Mouse (Mus musculus) limb, embryonic 12.5 days (tissue): Measurements from ENCODE around the gene Itih2. TPM values are rescaled to one million over a fixed set of nuclear protein-coding genes. Genes with fewer than 3 reads are reported as not detected.

Experiments
- ATAC-seq: fragments of 200-750 bp; cut with Nextera tagmentation; 2 replicates; pipeline ENCODE4 v1.8.0; 2017; ENCODE audit warnings: low read depth, moderate TSS enrichment; ENCODE audit not compliant: insufficient number of reproducible peaks, insufficient read depth, low FRiP score, low TSS enrichment
- H3K27ac ChIP-seq: fragments of 300-500 bp; sonication (generic); 2 replicates; pipeline ENCODE4 v1.5.1; 2016; ENCODE audit warnings: mild to moderate bottlenecking, moderate library complexity
- H3K27me3 ChIP-seq: fragments of 300-500 bp; sonication (generic); 2 replicates; pipeline ENCODE4 v1.6.1; 2016; ENCODE audit warnings: mild to moderate bottlenecking, moderate library complexity
- H3K36me3 ChIP-seq: fragments of 300-500 bp; sonication (generic); 2 replicates; pipeline ENCODE4 v1.6.1; 2016; ENCODE audit warnings: mild to moderate bottlenecking, moderate library complexity
- H3K4me1 ChIP-seq: fragments of 300-500 bp; sonication (generic); replicated peaks from 2 replicates; pipeline ENCODE4 v1.6.1; 2016
- H3K4me2 ChIP-seq: fragments of 300-500 bp; sonication (generic); 2 replicates; pipeline ENCODE4 v1.6.1; 2016; ENCODE audit warnings: mild to moderate bottlenecking, moderate library complexity
- H3K4me3 ChIP-seq: fragments of 300-500 bp; sonication (generic); replicated peaks from 2 replicates; pipeline ENCODE4 v1.5.1; 2016; ENCODE audit warnings: mild to moderate bottlenecking
- H3K9ac ChIP-seq: fragments of 300-500 bp; sonication (generic); replicated peaks from 2 replicates; pipeline ENCODE4 v1.6.1; 2016; ENCODE audit warnings: mild to moderate bottlenecking, moderate library complexity
- H3K9me3 ChIP-seq: fragments of 300-500 bp; sonication (generic); 2 replicates; pipeline ENCODE4 v1.6.1; 2016; ENCODE audit warnings: mild to moderate bottlenecking, moderate library complexity
- WGBS: fragments of 180-500 bp; shearing (Covaris S2); methylation state at CpG from one replicate; pipeline ENCODE4 v1.1.7; 2016; 5-methylcytosine and 5-hydroxymethylcytosine counted together
- polyA plus RNA-seq: library from polyadenylated mRNA; unstranded; fragments of >200 nt; fragmentation: Nextera tagmentation; extraction: Ambion mirVana; gene quantifications from 2 replicates; pipeline ENCODE4 v1.2.1, GENCODE M21; 2016

The Itih2 gene
- polyA plus RNA-seq = 0.16 and 0.35 TPM in 2 replicates

DNA sequence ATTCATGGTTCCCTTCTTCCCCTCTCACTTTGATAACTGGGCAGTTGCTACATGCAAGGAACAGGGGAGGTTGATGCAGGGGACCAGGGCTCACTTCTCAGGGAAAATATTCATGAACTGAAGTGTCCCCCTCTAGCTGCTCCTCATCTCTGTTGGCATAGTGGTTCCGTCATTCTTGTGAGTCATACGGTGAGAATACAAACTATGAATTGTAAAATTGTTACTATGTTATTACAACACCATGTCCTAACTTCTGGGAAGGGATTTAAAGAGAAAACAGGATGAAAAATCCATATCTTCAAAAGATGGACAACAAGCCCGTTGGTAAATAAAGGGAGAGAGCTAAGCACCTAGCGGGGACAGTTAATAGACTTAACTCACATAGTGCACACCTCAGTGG is at the start of gene Itih2:
Gene Itih2 (minus strand): TSS at position 101 of the 400 bp plus-strand sequence.
- H3K9me3 ChIP-seq = no peaks in the 10 kb centered on the region
- no peak within 1 kb of the TSS for H3K9ac ChIP-seq
- 90% methylated on average over 4 of the region's 4 CpGs for WGBS
- no peak within 1 kb of the TSS for H3K4me3 ChIP-seq
- no peaks in the 10 kb centered on the region for H3K27me3 ChIP-seq
- no peaks in the 10 kb centered on the region for H3K4me1 ChIP-seq
- H3K27ac ChIP-seq = no peak within 1 kb of the TSS
- no peaks in the 10 kb centered on the region for H3K36me3 ChIP-seq
- no peak within 1 kb of the TSS for H3K4me2 ChIP-seq
- no peak for ATAC-seq

DNA sequence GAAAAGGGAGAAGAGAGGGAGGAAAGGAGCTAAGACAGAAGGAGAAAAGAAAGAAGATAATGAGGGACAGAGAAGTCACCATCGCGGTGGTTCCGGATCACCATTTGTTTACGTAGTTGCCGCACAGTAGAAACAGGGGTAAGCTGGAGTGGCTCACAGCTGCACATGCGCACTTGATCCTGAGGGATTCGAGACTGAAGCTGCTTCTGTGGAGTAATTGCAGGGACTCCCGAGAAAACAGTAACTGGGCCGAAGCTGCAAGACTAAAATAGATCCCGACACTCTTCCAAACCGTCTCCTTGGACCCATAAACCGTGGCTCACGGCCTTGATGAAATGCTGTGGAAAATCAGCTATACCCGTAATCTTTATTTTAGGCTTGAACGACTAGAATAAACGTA is 38.8 kb upstream of the Itih2 start:
- Histone ChIP-seq H3K9me3 (no peaks in the 10 kb centered on the region), H3K4me1 (peaks cover 12% of the 10 kb centered on the region), H3K4me2 (no peak overlapping the region), H3K27me3 (no peaks in the 10 kb centered on the region), H3K27ac (no peak overlapping the region), H3K4me3 (no peak overlapping the region), H3K9ac (no peak overlapping the region), H3K36me3 (no peaks in the 10 kb centered on the region)
- ATAC-seq = no peak
- WGBS = 90% methylated on average over 16 of the region's 16 CpGs

- Histone ChIP-seq H3K9me3 (no peaks in the 10 kb centered on the region), H3K27ac (no peak overlapping the region), H3K4me1 (peaks cover 12% of the 10 kb centered on the region), H3K4me3 (no peak overlapping the region), H3K36me3 (no peaks in the 10 kb centered on the region), H3K4me2 (no peak overlapping the region), H3K27me3 (no peaks in the 10 kb centered on the region), H3K9ac (no peak overlapping the region)
- 33% methylated on average over 8 of the region's 8 CpGs for WGBS
- ATAC-seq = no peak
Observed at GRCm38 (mm10) chr2:10168016-10168415, 36.8 kb upstream of the Itih2 start.

GRCm38 (mm10) chr2:10167283-10167682 is 36.1 kb upstream of the Itih2 start:
- no peak overlapping the region for H3K9ac ChIP-seq
- H3K36me3 ChIP-seq = no peaks in the 10 kb centered on the region
- no peaks in the 10 kb centered on the region for H3K27me3 ChIP-seq
- 86% methylated on average over 11 of the region's 11 CpGs for WGBS
- no peak overlapping the region for H3K27ac ChIP-seq
- H3K4me3 ChIP-seq = no peak overlapping the region
- ATAC-seq = no peak
- no peaks in the 10 kb centered on the region for H3K9me3 ChIP-seq
- H3K4me1 ChIP-seq = peaks cover 12% of the 10 kb centered on the region
- no peak overlapping the region for H3K4me2 ChIP-seq

DNA sequence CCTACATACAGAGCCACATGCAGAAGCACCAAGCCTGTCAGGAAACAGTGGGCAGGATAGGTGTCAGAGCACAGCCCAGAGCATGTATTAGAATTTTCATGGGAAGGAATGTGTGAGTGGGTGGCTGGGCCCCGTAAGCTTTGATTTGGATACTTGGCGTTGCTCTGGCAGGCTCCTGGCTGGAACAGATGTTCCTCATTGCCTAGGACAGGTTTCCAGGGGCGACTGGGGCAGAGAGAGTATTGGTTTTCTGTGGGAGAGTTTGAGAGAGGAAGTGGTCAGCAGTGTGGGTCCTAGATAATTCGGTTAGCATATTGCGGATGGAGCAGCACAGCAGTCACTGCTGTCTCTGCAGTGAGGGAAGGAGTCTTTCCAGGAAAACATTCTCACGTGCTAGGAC is 35.4 kb upstream of the Itih2 start:
- peak; percentile 59; the same call in 1 of the 2 replicates for ATAC-seq
- H3K9ac ChIP-seq = no peak overlapping the region

GRCm38 (mm10) chr2:10162011-10162410 is 30.8 kb upstream of the Itih2 start:
- Histone ChIP-seq H3K27me3 (no peaks in the 10 kb centered on the region; the same call in 1 of the 2 replicates), H3K9ac (no peak overlapping the region), H3K4me3 (no peak overlapping the region), H3K4me1 (peaks cover 6% of the 10 kb centered on the region), H3K4me2 (no peak overlapping the region), H3K27ac (no peak overlapping the region), H3K9me3 (no peaks in the 10 kb centered on the region), H3K36me3 (no peaks in the 10 kb centered on the region)
- ATAC-seq = no peak
- 89% methylated on average over 4 of the region's 4 CpGs for WGBS

More for the DNA sequence above, 35.4 kb upstream of the Itih2 start:
- H3K4me3 ChIP-seq = no peak overlapping the region
- no peaks in the 10 kb centered on the region for H3K9me3 ChIP-seq
- H3K4me2 ChIP-seq = no peak overlapping the region
- H3K36me3 ChIP-seq = no peaks in the 10 kb centered on the region
- no peak overlapping the region for H3K27ac ChIP-seq
- peaks cover 12% of the 10 kb centered on the region for H3K4me1 ChIP-seq
- WGBS = 11% methylated on average over 6 of the region's 6 CpGs
- no peaks in the 10 kb centered on the region for H3K27me3 ChIP-seq

DNA sequence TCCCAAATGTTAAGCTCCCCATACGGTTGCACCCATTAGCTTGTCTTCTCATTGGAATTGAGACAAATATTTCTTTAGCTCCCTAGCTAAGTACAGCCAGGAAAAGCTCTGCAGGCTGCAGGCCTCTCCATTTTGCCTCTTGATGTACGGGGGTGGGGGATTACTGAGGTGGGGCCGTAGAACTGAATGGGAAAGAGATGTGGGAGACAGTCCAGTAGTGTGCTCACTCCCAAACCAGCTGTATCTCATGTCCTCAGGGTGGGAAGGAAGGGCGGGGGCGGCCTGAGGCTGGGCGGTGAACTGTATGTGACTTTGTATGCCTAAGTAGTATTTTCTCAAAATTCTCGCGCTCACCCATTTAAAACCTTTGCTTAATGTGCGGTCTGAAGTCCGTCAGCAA is 26.0 kb upstream of the Itih2 start:
- Histone ChIP-seq H3K4me2 (no peak overlapping the region), H3K4me3 (no peak overlapping the region), H3K9me3 (no peaks in the 10 kb centered on the region), H3K9ac (no peak overlapping the region), H3K36me3 (no peaks in the 10 kb centered on the region), H3K27ac (no peak overlapping the region), H3K27me3 (peaks cover 4% of the 10 kb centered on the region; the same call in 1 of the 2 replicates), H3K4me1 (peaks cover 14% of the 10 kb centered on the region)
- ATAC-seq = no peak
- 77% methylated on average over 10 of the region's 10 CpGs for WGBS

DNA sequence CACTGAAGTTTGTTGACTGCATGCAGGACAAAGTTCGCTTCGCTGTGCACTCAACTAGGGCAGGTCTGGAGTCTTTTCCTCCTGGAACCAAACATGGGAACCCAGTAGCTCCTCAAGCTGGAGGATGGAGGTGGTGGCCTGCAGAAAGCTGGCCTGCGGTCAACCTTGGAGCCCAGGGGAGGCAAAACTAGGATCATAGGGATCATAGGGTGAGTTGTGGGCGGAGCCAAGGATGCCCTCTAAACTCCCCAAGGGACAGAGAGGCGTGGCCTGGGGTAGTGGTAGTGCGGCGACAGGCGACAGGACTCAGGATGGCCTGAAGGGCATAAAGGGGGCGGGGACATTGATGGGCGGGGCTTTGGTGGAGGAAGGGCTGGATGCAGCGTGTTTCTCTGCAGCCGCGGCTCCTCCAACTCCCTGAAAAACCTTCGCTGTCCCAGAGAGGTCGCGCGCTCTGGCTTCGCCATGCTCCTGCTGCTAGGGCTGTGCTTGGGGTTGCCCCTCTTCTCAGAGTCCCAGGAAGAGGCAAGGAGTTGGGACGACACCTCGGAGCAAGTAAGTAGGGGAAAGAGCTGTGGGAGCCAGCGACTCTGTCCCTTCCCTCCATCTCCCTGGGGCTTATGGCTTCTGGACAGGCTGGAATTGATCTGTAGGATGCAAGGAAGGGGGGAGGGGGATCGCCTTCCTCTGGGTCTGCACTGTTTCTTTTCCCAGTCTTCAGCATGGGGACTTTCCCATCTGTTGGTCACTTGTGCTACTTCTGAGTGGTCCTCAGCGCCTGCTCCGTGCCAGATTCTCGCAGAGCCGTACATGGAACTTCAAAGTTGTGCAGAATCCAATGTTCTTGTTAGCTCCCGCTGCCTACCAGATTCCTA is 22.2 kb upstream of the Itih2 start, which contains the start of gene Itih5:
Gene Itih5 (plus strand): TSS at position 371 of the 875 bp plus-strand sequence.
- ATAC-seq = peak; percentile 69
- Histone ChIP-seq H3K4me1 (peaks cover 14% of the 10 kb centered on the region), H3K4me3 (peak within 1 kb of the TSS; percentile 48), H3K36me3 (no peaks in the 10 kb centered on the region), H3K27me3 (peaks cover 4% of the 10 kb centered on the region; the same call in 1 of the 2 replicates), H3K4me2 (peak within 1 kb of the TSS; percentile 92), H3K27ac (no peak within 1 kb of the TSS), H3K9me3 (no peaks in the 10 kb centered on the region), H3K9ac (peak within 1 kb of the TSS; percentile 60)
- WGBS = 7% methylated on average over 27 of the region's 27 CpGs

DNA sequence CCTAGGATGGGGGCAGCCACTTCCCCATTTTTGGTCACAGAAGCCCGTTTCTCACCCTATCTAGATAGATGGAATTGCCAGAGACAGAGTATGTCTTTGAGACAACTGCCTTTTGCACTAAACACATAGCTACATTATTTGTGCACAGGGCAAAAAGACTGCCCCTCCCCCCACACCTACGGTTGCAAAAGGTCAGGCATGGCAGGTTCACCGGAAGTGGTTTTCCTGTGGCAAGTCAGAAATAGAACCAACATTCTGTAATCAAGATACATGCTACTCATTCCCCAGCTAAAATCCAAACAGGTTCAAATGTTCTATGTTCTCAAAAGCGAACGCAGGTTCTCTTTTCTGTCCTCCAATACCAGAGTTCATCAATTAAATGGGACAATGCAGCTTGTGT is 21.4 kb upstream of the Itih2 start:
- H3K4me2 ChIP-seq = no peak overlapping the region
- H3K9me3 ChIP-seq = no peaks in the 10 kb centered on the region
- H3K4me3 ChIP-seq = no peak overlapping the region
- peaks cover 14% of the 10 kb centered on the region for H3K4me1 ChIP-seq
- H3K27me3 ChIP-seq = 0 out of 2 replicates have a peak, but pooled peaks cover 4% of the 10 kb centered on the region
- H3K36me3 ChIP-seq = no peaks in the 10 kb centered on the region
- no peak for ATAC-seq
- 80% methylated on average over 5 of the region's 5 CpGs for WGBS
- H3K9ac ChIP-seq = no peak overlapping the region
- no peak overlapping the region for H3K27ac ChIP-seq

- Histone ChIP-seq H3K4me2 (no peak overlapping the region), H3K4me1 (peaks cover 16% of the 10 kb centered on the region), H3K9ac (no peak overlapping the region), H3K36me3 (no peaks in the 10 kb centered on the region), H3K9me3 (no peaks in the 10 kb centered on the region), H3K4me3 (no peak overlapping the region), H3K27ac (no peak overlapping the region), H3K27me3 (peaks cover 9% of the 10 kb centered on the region)
- 72% methylated on average over 8 of the region's 8 CpGs for WGBS
- no peak for ATAC-seq
Observed at GRCm38 (mm10) chr2:10147176-10147575, 16.0 kb upstream of the Itih2 start.

GRCm38 (mm10) chr2:10145514-10145913 is 14.3 kb upstream of the Itih2 start:
- Histone ChIP-seq H3K4me1 (peaks cover 16% of the 10 kb centered on the region), H3K36me3 (no peaks in the 10 kb centered on the region), H3K4me2 (peak overlapping the region; percentile 19), H3K27ac (no peak overlapping the region), H3K27me3 (peaks cover 19% of the 10 kb centered on the region), H3K4me3 (no peak overlapping the region), H3K9me3 (no peaks in the 10 kb centered on the region), H3K9ac (no peak overlapping the region)
- WGBS = 8% methylated on average over 6 of the region's 6 CpGs
- 0 out of 2 replicates have a peak, but pooled peaks have one; percentile 18 for ATAC-seq
